Mouse (Mus musculus): ENCODE measurements around the gene 4931440F15Rik.

DNA sequence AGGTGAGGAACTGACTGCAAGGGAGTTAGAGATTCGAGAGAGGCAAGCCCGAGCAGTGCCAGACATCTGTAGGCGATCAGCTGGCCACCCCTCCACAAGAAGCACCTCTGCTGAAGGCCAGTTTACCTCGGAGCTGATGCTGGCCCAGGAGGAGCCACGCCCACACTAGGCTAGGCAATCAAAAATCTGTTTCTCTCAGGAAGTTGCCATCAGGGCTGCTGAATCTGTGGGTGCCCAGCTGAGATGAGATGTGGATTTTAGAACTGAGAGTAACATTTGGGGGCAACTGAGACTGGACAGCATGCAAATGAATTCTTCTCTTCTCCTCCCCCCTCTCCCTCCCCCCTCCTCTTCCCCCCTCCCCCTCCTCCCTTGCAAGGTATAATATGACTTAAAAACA, 38.0 kb downstream of the 4931440F15Rik start:
- TF ChIP-seq GATA1 (IDR thresholded peaks at IDR 0.05; ENCODE audit: low read length) (no peak), TAL1 (IDR thresholded peaks at IDR 0.05; ENCODE audit: low read length) (no peak)
